Mouse (Mus musculus): ENCODE measurements around the gene Treh.

DNA sequence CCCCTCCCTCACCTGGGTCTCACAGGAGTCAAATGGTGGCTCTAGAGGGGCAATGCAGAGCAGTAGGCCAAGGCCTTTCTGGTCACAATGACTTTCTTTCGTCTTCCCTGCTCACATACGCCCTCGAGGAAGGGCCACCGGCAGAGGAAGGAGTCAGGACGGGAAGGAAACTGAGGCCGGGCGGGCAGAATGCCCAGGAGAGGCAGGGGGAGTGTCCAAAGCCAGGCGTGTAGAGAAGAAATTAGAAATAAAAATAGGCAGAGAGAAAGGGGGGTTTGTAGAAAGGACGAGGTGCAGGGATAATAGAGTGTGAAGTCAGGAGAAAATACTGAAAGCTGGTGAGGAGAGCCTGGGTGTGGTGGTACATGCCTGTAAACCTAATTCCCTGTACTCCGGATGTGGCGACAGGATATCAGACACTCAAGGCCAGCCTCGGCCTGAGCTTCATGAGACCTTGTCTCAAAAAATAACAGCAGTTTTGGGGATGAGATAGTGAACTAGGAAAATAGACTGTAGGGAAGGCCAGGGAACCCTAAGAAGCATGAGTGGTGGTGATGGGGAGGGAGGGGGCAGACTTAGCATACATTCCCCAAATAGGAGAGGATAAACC, 60.0 kb downstream of the Treh start:
- no peak for TF ChIP-seq CTCF (IDR thresholded peaks at IDR 0.05; ENCODE audit: control insufficient read depth, insufficient read depth, low read length)
- no peak for TF ChIP-seq POLR2A (IDR thresholded peaks at IDR 0.05; ENCODE audit: borderline replicate concordance, control insufficient read depth, low read depth, low read length)
